Mouse (Mus musculus) small intestine, adult 2 months (tissue): ENCODE measurements around the gene B4galt5. TPM values are rescaled to one million over a fixed set of nuclear protein-coding genes. Genes with fewer than 3 reads are reported as not detected.

ENCODE experiments used
- H3K27ac ChIP-seq: fragments of 200-500 bp; 2 replicates; pipeline ENCODE4 v1.5.1; 2012; ENCODE audit warnings: low read depth, low read length, control low read depth, inconsistent platforms; ENCODE audit not compliant: insufficient read depth
- H3K27me3 ChIP-seq: fragments of 200-500 bp; 2 replicates; pipeline ENCODE4 v1.6.1; 2012; ENCODE audit warnings: mild to moderate bottlenecking, moderate library complexity, low read length, inconsistent platforms; ENCODE audit not compliant: control insufficient read depth, insufficient read depth
- H3K36me3 ChIP-seq: fragments of 200-500 bp; 2 replicates; pipeline ENCODE4 v1.6.1; 2012; ENCODE audit warnings: mild to moderate bottlenecking, low read length, control low read depth, inconsistent platforms; ENCODE audit not compliant: control insufficient read depth, insufficient read depth
- H3K4me1 ChIP-seq: fragments of 200-500 bp; 2 replicates; pipeline ENCODE4 v1.6.1; 2012; ENCODE audit warnings: low read length, inconsistent platforms, mixed read lengths; ENCODE audit not compliant: control insufficient read depth, insufficient read depth, insufficient read length
- H3K4me3 ChIP-seq: fragments of 200-500 bp; 2 replicates; pipeline ENCODE4 v1.5.1; 2012; ENCODE audit warnings: low read depth, mild to moderate bottlenecking, control low read depth, inconsistent platforms, low read length, moderate library complexity
- CTCF ChIP-seq: fragments of 200-500 bp; IDR thresholded peaks from 2 replicates; pipeline ENCODE4 v1.5.1; 2012; ENCODE audit warnings: low read depth, mild to moderate bottlenecking, control low read depth, inconsistent platforms, low read length, moderate library complexity, mixed read lengths; ENCODE audit not compliant: insufficient replicate concordance, insufficient read length; ENCODE audit errors: extremely low read depth
- POLR2A ChIP-seq: fragments of 200-500 bp; IDR thresholded peaks from 2 replicates; pipeline ENCODE4 v1.6.1; 2012; ENCODE audit warnings: low read depth, mild to moderate bottlenecking, control low read depth, inconsistent platforms, low read length, moderate library complexity
- WGBS: fragments of 180-500 bp; shearing (Covaris S2); methylation state at CpG from one replicate; pipeline ENCODE4 v1.1.7; 2018; 5-methylcytosine and 5-hydroxymethylcytosine counted together
- polyA plus RNA-seq: library from polyadenylated mRNA; depleted of rRNA; stranded (reverse); fragments of >200 nt; gene quantifications from 2 replicates; pipeline ENCODE4 v1.2.3, GENCODE M21; 2012

Gene B4galt5
- polyA plus RNA-seq, 1 experiment = 84.7 TPM

DNA sequence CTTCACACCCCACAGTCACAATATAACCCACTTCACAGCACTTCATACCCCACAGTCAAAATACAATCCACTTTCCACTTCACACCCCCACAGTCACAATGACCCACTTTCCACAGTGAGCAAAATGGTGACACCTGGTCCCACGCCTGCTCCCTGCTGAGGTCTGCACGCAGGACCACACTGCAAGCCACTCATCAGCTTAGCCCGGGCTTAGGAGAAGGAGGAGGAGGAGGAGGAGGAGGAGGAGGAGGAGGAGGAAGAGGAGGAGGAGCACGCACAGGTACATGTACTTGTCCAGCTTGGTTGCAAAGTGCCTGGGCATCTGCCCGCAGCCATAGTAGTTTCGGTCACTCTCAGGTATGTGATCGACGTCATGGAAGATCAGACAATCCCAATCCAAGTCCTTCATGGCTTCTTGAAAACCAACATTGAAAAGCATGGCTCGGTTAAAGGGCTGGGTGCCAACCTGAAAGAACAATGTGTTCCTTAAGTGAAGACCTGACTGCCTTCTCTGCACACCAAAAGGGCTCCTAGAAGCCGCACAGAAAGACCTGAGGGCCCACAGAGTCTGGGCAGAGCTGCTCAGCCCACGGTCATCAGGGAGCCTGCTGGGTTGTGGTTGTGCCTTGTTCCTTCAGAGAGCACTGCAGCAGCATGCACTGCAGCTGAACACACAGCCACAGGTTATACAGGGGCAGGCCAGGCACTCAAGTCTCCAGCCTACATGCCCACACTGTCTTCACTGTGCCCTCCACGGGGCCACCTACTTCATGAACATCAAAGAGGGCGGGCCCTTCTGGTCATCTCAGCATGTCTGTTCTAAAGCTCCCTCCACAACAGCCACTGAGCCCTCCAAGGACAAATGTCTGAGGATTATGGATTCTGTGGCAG lies 43.4 kb downstream of the B4galt5 start:
- Histone ChIP-seq H3K27ac (no peak overlapping the region), H3K4me1 (no peaks in the 10 kb centered on the region), H3K36me3 (peaks cover 83% of the 10 kb centered on the region), H3K4me3 (no peak overlapping the region), H3K27me3 (no peaks in the 10 kb centered on the region)
- WGBS = 94% methylated on average over 12 of the region's 13 CpGs
- no peak for TF ChIP-seq POLR2A
- TF ChIP-seq CTCF = no peak

DNA sequence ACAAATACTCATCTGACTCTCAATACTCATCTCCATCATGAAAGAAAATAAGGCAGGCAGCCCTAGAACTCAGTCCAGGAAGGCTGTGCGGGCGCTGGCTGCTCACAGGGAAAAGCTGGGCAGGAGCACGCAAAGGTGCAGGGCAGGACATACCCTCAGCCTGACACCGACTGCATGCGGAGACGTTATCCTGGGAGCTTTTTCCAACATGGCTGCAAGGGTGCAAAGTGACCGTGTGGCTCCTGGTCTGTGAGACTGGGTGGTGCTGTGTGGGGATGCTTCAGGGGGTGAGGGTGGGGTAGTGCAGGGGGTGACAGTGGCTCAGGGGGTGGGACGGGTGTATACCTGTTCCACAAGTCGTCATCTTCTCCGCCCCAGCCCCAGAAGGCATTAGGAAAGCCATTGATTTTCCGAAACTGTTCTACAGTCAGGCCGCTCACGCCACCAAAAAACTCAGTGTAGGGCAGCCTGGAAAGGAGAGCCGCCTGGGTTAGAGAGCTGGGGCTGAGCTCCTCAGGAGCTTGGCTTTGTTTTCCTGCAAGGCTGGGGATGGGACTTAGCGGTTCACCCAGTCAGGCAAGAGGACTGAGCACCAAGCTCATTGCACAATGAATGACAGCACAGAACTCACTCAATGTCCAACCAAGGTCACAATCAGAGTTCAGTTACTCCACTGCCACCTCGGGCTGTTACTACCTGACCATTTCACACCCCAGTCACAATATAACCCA lies 44.2 kb downstream of the B4galt5 start:
- no peak overlapping the region for H3K4me3 ChIP-seq
- 95% methylated on average over 16 of the region's 16 CpGs for WGBS
- no peak overlapping the region for H3K27ac ChIP-seq
- H3K36me3 ChIP-seq = peaks cover 81% of the 10 kb centered on the region
- no peaks in the 10 kb centered on the region for H3K27me3 ChIP-seq
- no peak for TF ChIP-seq POLR2A
- TF ChIP-seq CTCF = no peak
- H3K4me1 ChIP-seq = peaks cover 3% of the 10 kb centered on the region; the same call in 1 of the 2 replicates

DNA sequence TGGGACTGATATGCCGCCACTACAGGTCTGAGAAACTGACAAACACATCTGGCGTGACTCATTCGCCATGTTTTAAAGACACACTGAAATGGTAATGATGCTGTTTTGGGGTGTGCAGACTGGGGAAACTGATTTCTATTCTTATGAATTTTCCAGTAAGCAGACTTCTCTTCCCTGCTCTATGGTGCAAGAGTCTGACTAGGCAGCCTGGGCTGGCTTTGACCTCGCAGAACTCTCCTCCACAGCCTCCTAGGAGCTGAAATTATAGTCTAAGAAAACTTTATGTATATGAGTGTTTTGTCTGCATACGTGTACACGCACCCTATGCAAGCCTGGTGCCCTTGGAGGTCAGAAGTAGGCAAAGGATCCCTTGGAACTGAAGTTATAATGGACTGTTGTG lies 45.2 kb downstream of the B4galt5 start:
- Histone ChIP-seq H3K4me3 (no peak overlapping the region), H3K36me3 (peaks cover 80% of the 10 kb centered on the region), H3K27me3 (no peaks in the 10 kb centered on the region), H3K27ac (no peak overlapping the region), H3K4me1 (peaks cover 10% of the 10 kb centered on the region)
- TF ChIP-seq CTCF (no peak), POLR2A (no peak)
- WGBS = 97% methylated on average over 6 of the region's 6 CpGs

DNA sequence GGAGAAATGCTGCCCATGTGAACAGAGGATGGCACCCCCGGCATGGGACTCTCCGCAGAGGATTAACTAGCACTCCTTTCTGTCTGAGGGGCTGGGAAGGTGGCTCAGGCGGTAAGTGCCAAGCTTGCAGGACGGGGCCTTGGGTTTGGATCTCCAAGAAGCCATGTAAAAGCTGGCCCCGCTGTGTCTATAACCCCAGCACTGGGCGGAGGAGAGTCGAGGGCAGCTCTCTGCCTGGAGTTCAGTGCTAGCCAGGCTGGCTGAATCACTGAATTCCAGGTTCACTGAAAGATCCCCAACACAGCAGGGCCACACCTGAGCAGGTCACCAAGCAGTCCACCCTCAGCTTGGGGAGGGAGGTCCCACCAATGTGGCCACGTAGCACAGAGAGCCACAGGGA lies 45.8 kb downstream of the B4galt5 start:
- Histone ChIP-seq H3K4me1 (peaks cover 10% of the 10 kb centered on the region), H3K4me3 (no peak overlapping the region), H3K27ac (no peak overlapping the region), H3K27me3 (no peaks in the 10 kb centered on the region), H3K36me3 (peaks cover 80% of the 10 kb centered on the region)
- WGBS = 92% methylated on average over 8 of the region's 8 CpGs
- TF ChIP-seq POLR2A (no peak), CTCF (no peak)

DNA sequence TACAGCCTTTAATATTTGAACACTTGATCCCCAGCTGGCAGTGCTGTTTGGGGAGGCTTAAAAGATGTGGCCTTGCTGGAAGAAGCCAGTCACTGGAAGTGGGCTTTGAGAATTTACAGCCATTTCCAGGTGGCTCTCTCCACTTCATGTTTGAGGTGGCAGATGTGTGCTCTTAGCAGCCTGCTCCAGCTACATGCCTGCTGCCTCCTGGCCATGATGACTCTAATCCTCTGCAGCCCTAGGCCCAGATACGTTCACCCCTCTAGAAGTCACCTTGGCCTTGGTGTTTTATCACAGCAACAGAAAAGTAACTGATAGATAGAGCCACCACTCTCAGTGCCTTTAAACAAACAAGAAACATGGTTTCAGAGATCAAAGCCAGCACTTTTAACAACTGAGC lies 46.3 kb downstream of the B4galt5 start:
- Histone ChIP-seq H3K4me1 (peaks cover 10% of the 10 kb centered on the region), H3K27me3 (no peaks in the 10 kb centered on the region), H3K36me3 (peaks cover 79% of the 10 kb centered on the region), H3K4me3 (no peak overlapping the region), H3K27ac (no peak overlapping the region)
- TF ChIP-seq CTCF = no peak
- TF ChIP-seq POLR2A = no peak
- 74% methylated on average over 1 of the region's 1 CpGs for WGBS

DNA sequence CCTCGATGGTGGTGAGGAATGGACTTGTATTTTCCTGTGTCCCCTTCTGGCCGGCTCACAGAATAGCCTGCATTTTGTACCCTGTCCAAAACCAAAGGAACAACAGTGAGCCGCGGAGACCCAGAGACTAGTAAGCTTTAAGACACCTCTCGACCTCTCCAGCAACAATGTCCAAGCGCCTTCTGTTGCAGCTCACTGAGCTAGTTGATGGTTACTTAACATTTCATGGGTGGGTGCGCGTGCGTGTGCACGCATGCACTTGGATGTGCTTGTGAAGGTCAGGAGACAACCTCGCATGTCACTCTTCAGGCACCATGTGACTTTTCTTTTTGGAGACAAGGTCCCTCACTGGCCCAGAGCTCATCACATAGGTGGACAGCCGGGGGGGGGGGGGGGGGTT lies 47.0 kb downstream of the B4galt5 start:
- H3K27me3 ChIP-seq = no peaks in the 10 kb centered on the region
- TF ChIP-seq POLR2A = no peak
- no peak for TF ChIP-seq CTCF
- 95% methylated on average over 12 of the region's 12 CpGs for WGBS
- no peak overlapping the region for H3K27ac ChIP-seq
- peaks cover 72% of the 10 kb centered on the region for H3K36me3 ChIP-seq
- H3K4me1 ChIP-seq = peaks cover 10% of the 10 kb centered on the region
- no peak overlapping the region for H3K4me3 ChIP-seq

DNA sequence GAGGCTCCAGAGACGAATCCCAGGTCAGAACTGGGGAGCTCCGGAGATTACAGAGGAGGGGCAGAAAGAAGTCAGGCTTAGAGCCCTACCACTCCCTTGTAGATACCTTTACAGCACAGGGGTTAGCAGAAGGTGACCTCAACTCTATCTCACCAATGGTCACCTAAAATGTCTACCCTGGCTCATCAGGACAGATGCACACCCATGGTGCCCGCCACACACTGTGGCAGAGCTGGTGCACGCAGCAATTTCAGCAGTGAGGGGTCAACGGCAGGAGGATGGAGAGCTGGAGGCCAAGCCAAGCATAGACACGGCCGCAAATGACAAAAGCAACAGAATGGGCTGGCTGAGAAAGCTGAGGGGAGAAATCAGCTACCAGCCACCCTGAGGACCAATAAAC lies 47.4 kb downstream of the B4galt5 start:
- H3K4me1 ChIP-seq = peaks cover 10% of the 10 kb centered on the region
- no peak overlapping the region for H3K4me3 ChIP-seq
- TF ChIP-seq CTCF = no peak
- H3K27ac ChIP-seq = no peak overlapping the region
- H3K27me3 ChIP-seq = no peaks in the 10 kb centered on the region
- 96% methylated on average over 7 of the region's 7 CpGs for WGBS
- H3K36me3 ChIP-seq = peaks cover 68% of the 10 kb centered on the region
